Mouse (Mus musculus) embryonic facial prominence, embryonic 11.5 days (tissue): ENCODE measurements at regions not wholly inside any gene's neighbourhood (a gene's known extent, or its start where the extent isn't known, plus 50 kb on each side); places are given as distances from the start of the nearest gene placed in this dataset.

Source experiments
- ATAC-seq: fragments of 200-750 bp; cut with Nextera tagmentation; replicated peaks from 2 replicates; pipeline ENCODE4 v1.8.0; 2017; ENCODE audit warnings: low read depth; ENCODE audit not compliant: insufficient number of reproducible peaks, low FRiP score, low TSS enrichment
- DNase-seq: peaks from one replicate; pipeline ENCODE4 v3.0.0-alpha.2; 2015; ENCODE audit warnings: low spot score
- H3K27ac ChIP-seq: fragments of 300-500 bp; sonication (generic); replicated peaks from 2 replicates; pipeline ENCODE4 v1.5.1; 2014; ENCODE audit warnings: mild to moderate bottlenecking, low read depth, low read length, control low read depth
- H3K27me3 ChIP-seq: fragments of 300-500 bp; sonication (generic); 2 replicates; pipeline ENCODE4 v1.6.1; 2014; ENCODE audit warnings: mild to moderate bottlenecking, low read length, moderate library complexity, mixed read lengths; ENCODE audit not compliant: control insufficient read depth, insufficient read depth
- H3K36me3 ChIP-seq: fragments of 300-500 bp; sonication (generic); replicated peaks from 2 replicates; pipeline ENCODE4 v1.6.1; 2014; ENCODE audit warnings: low read depth, mild to moderate bottlenecking, low read length, moderate library complexity, mixed read lengths; ENCODE audit not compliant: control insufficient read depth, insufficient read depth
- H3K4me1 ChIP-seq: fragments of 300-500 bp; sonication (generic); 2 replicates; pipeline ENCODE4 v1.6.1; 2014; ENCODE audit warnings: low read length, mixed read lengths; ENCODE audit not compliant: control insufficient read depth, insufficient read depth
- H3K4me2 ChIP-seq: fragments of 300-500 bp; sonication (generic); 2 replicates; pipeline ENCODE4 v1.6.1; 2014; ENCODE audit warnings: low read depth, mild to moderate bottlenecking, control low read depth, low read length, moderate library complexity
- H3K4me3 ChIP-seq: fragments of 300-500 bp; sonication (generic); 2 replicates; pipeline ENCODE4 v1.5.1; 2014; ENCODE audit warnings: low read depth, low read length, control low read depth
- H3K9ac ChIP-seq: fragments of 300-500 bp; sonication (generic); replicated peaks from 2 replicates; pipeline ENCODE4 v1.6.1; 2014; ENCODE audit warnings: mild to moderate bottlenecking, control low read depth, low read length
- H3K9me3 ChIP-seq: fragments of 300-500 bp; sonication (generic); replicated peaks from 2 replicates; pipeline ENCODE4 v1.6.1; 2016; ENCODE audit warnings: mild to moderate bottlenecking, low read length, inconsistent platforms, mixed read lengths; ENCODE audit not compliant: control insufficient read depth
- WGBS: fragments of 180-500 bp; shearing (Covaris S2); extraction: QIAGEN DNeasy Blood & Tissue Kit; methylation state at CpG from one replicate; pipeline ENCODE4 v1.1.7; 2014; 5-methylcytosine and 5-hydroxymethylcytosine counted together

DNA sequence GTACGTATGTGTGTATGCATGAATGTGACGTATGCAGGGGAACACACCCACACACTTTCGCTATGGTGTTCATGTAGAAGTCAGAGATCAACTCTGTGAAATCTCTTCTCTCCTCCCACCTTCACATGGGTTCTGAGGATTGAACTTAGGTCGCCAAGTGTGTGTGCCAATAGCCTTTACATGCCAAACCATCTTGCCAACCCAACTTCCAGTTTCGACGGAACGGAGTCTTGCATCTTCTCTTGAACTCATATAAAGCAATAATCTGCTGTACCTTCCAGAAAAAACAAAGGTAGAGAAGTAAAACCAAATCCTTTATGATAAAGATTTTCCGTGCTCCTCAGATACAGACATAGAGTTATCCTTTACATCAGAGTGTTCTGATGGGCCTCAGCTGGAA is 208.4 kb upstream of the Epha4 start:
- Histone ChIP-seq H3K9ac (no peak overlapping the region), H3K4me2 (no peak overlapping the region), H3K36me3 (no peaks in the 10 kb centered on the region), H3K4me1 (no peaks in the 10 kb centered on the region), H3K27me3 (no peaks in the 10 kb centered on the region), H3K4me3 (no peak overlapping the region), H3K27ac (no peak overlapping the region), H3K9me3 (no peaks in the 10 kb centered on the region)
- ATAC-seq (no peak), DNase-seq (no peak)
- 93% methylated on average over 8 of the region's 8 CpGs for WGBS

DNA sequence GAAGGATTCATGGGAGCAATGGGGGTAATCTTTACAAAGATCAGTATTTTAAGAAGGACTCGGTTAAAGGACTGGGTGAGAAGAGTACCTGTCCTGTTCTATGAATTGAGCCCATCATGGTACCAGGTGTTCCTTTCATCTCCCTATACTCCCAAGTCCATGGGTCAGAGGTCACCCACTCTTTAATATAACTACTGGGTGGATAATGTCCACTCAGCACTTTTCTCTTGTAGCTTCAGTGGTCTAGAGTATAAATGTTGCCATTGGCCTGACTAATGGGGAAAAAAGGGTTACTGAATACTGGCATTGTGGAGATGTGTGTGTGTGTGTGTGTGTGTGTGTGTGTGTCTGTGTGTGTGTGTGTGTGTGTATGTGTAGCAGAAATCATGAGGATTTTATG is 206.0 kb upstream of the Epha4 start:
- Histone ChIP-seq H3K4me2 (no peak overlapping the region), H3K9me3 (no peaks in the 10 kb centered on the region), H3K4me3 (no peak overlapping the region), H3K9ac (no peak overlapping the region), H3K36me3 (no peaks in the 10 kb centered on the region), H3K27me3 (no peaks in the 10 kb centered on the region), H3K27ac (no peak overlapping the region), H3K4me1 (no peaks in the 10 kb centered on the region)
- 89% methylated on average over 1 of the region's 1 CpGs for WGBS
- no peak for DNase-seq
- ATAC-seq: no peak

DNA sequence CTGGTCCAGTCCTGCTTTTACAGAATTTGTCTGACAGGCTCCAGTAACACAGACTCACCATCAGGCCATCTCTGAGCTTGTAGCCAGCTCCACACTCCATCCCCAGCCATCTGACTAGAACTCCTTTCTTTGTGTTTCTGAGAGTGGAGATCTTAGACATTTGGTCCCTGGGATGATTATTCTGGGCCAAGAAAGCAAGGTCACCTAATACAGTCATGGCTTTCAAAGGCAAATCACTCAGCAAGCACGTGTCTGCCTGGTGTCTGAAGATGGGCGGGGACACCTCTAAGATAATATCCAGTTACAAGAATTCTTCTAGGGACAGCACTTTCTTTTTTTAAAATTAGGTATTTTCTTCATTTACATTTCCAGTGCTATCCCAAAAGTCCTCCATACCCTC is 198.1 kb upstream of the Epha4 start:
- ATAC-seq (no peak), DNase-seq (no peak)
- H3K4me2 ChIP-seq: no peak overlapping the region
- H3K9me3 ChIP-seq: no peaks in the 10 kb centered on the region
- H3K4me1 ChIP-seq: no peaks in the 10 kb centered on the region
- H3K4me3 ChIP-seq: no peak overlapping the region
- no peak overlapping the region for H3K27ac ChIP-seq
- no peaks in the 10 kb centered on the region for H3K36me3 ChIP-seq
- WGBS: 67% methylated on average over 2 of the region's 2 CpGs
- H3K9ac ChIP-seq: no peak overlapping the region
- no peaks in the 10 kb centered on the region for H3K27me3 ChIP-seq

DNA sequence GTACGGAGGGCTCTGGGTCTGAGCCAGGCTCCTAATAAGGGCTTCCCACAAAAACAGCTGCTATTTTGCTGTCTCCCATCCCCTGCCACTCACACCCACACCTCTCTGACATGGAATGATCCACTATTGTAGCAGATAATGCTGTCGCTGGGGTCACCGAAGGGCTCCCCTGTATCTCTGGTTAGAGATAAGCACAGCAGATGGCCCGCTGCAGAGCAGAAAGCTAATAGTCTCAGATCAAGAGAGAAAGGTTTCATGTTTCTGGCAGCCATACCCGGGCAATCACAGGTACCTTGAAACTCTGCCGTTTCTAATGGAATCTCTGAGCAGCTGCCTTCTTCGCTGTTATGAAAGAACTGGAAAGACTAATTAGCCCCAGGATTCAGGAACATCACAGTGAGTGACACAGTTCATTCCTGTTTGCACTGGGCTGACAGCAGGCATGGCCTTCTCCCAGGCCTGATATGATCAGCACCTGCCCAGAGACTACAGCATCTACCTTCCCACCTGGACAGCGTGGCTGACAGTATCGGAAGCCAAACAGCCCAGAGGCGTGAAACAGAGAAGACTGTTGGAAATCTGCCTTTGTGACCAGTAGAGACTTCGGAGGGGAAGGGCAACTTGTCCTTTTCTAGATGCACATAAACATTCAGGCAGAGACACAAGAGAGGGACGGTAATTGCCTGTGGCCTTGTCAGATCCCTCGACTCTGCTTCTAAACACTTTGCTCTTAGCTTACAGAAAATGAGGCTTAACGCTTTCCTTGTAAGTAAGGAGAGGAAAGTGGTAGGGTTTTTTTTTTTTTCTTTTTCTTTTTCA is 193.5 kb upstream of the Epha4 start:
- WGBS: 44% methylated on average over 14 of the region's 14 CpGs
- Histone ChIP-seq H3K36me3 (no peaks in the 10 kb centered on the region), H3K4me2 (no peak overlapping the region), H3K27ac (no peak overlapping the region), H3K4me1 (no peaks in the 10 kb centered on the region), H3K9ac (no peak overlapping the region), H3K27me3 (no peaks in the 10 kb centered on the region), H3K4me3 (no peak overlapping the region), H3K9me3 (no peaks in the 10 kb centered on the region)
- ATAC-seq (no peak), DNase-seq (peak; percentile 1)

DNA sequence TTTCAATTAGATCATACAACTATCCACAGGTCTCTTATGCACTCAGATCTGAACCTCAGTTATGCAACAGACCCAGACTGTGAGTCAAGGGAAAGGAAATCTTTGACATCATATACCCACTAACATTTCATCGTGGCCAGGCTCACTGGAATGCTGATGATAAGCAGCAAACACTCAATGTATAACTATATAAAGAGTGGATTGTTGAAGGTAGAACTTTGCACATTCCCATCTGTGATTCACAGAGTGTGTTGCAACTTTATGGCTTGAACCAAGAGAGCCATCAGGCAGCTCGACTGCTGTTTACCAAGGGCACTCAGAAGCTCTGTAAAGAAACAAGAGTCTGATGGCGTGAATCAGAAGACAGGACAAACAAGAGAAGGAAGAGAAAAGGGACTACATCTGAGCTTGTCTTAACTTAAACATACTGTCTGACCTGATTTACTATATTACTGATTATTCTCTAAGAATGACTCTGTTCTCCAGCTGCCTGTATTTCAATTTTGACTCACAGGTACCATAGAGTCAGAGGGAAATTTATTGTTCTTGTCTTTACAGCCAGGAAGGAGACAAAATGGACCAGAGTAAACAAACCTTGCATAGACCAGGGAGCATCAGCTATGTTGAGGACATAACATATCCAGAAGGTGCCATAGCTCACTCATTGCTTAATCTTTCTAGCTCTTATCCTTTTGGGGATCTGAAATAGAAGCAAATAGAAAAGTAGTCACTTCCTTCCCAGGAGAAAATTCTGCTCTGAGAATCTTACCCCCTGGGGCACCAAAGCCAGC is 180.5 kb upstream of the Epha4 start:
- Histone ChIP-seq H3K4me2 (no peak overlapping the region), H3K9me3 (no peaks in the 10 kb centered on the region), H3K4me3 (no peak overlapping the region), H3K4me1 (no peaks in the 10 kb centered on the region), H3K9ac (no peak overlapping the region), H3K36me3 (no peaks in the 10 kb centered on the region), H3K27ac (no peak overlapping the region), H3K27me3 (no peaks in the 10 kb centered on the region)
- no peak for DNase-seq
- ATAC-seq: no peak
- 84% methylated on average over 3 of the region's 3 CpGs for WGBS

DNA sequence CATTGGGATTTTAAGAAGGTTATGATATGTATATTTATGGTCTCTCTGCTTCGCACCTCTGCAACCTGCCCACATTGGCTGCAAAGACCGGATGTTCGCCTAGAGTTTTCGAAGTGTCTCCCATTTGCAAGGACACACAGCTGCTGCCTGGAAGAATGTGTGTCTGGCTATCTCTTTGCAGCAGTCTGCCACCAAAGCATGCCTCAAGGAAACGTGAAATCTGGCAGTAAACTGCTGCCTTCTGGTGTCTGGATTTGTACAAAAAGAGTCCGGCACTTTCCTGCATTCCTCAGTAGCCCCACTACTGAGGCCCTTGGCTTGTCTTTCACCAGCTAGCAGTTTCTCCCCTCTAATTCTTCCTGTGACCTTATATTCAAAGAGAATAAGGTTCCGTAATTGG is 148.5 kb upstream of the Epha4 start:
- DNase-seq: no peak
- Histone ChIP-seq H3K9me3 (no peaks in the 10 kb centered on the region), H3K4me1 (no peaks in the 10 kb centered on the region), H3K27ac (no peak overlapping the region), H3K4me2 (no peak overlapping the region), H3K36me3 (no peaks in the 10 kb centered on the region), H3K4me3 (no peak overlapping the region), H3K27me3 (no peaks in the 10 kb centered on the region), H3K9ac (no peak overlapping the region)
- WGBS: 81% methylated on average over 7 of the region's 7 CpGs
- ATAC-seq: no peak

DNA sequence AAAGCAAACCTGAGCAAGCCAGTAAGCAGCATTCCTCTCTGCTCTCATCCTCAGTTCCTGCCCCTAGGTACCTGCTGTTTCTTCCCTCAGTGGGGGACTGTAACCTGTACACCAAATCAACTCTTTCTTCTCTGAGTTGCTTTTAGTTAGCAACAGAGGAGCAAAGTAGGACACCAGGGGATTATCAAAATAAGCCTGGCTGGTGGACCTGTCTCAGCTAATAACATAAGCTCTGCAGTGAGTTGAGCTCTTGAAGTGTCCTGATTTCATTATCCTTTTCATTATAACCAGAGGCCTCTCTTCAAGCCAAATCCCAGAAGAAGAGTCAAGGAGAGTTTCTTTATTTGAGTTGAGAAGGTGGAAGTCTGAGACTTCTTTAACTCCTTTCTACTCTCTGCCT is 145.5 kb upstream of the Epha4 start:
- no peaks in the 10 kb centered on the region for H3K9me3 ChIP-seq
- H3K4me1 ChIP-seq: no peaks in the 10 kb centered on the region
- DNase-seq (no peak), ATAC-seq (no peak)
- no peak overlapping the region for H3K9ac ChIP-seq
- H3K4me2 ChIP-seq: no peak overlapping the region
- H3K4me3 ChIP-seq: no peak overlapping the region
- no peaks in the 10 kb centered on the region for H3K27me3 ChIP-seq
- H3K27ac ChIP-seq: no peak overlapping the region
- H3K36me3 ChIP-seq: no peaks in the 10 kb centered on the region

DNA sequence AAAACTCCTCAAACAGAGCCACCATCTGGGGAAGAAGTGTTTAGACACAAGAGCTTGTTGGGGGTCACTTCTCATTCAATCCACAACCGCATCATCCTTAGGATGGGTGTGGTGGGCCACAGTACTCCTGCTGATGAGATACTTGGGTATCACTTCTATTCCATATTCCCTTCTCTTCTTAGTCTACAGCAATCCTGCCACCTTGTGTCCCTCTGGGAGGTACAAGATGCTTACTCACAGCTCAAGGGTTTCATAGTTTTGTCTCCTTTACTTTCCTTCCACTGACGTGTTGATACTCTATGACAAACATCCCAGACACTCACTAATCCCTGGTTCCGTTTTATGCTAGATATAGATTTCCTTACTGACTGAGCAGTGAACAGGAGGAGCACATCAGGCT is 122.1 kb upstream of the Epha4 start:
- Histone ChIP-seq H3K4me3 (no peak overlapping the region), H3K27me3 (no peaks in the 10 kb centered on the region), H3K9me3 (no peaks in the 10 kb centered on the region), H3K27ac (no peak overlapping the region), H3K4me2 (no peak overlapping the region), H3K36me3 (no peaks in the 10 kb centered on the region), H3K9ac (no peak overlapping the region), H3K4me1 (no peaks in the 10 kb centered on the region)
- ATAC-seq (no peak), DNase-seq (no peak)
- WGBS: 84% methylated on average over 3 of the region's 3 CpGs
